Mouse (Mus musculus) gastrocnemius, postnatal 14 days (tissue): ENCODE measurements at regions not wholly inside any gene's neighbourhood (a gene's known extent, or its start where the extent isn't known, plus 50 kb on each side); places are given as distances from the start of the nearest gene placed in this dataset.
"Not testable (repeated sequence)": the region's sequence is repeated elsewhere in the genome, so short reads cannot be mapped to it uniquely, and the experiment has no call there.

ENCODE experiments used
- DNase-seq: peaks from one replicate; pipeline ENCODE4 v3.0.0; 2021; ENCODE audit warnings: mixed read lengths
- intact Hi-C: fragments of 180-260 bp; cut with DNase I; formaldehyde crosslinking; loops from one replicate; pipeline ENCODE4 v1.15.1; 2025; ENCODE audit warnings: low total_unique reads

DNA sequence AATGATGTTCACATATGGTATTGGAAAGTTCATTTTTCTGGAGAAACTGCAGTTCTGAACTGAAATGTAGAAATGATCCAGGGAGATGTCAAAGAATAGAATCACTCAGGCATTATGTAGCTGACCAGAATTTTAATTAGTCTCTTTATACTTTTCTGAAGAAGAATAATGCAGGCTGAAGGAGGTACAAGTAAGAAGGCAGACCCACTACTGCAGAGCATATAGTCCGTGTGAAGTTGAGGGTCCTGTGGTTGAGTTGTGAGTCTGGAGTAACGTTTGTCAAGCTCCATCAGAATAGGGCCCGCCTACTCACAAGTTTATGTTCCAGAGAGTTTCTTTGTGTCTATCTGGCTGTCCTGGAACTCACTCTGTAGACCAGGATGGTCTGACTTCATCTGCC, 575.8 kb upstream of the Cobl start:
- DNase-seq = no peak
- intact Hi-C loops = no loop called here

DNA sequence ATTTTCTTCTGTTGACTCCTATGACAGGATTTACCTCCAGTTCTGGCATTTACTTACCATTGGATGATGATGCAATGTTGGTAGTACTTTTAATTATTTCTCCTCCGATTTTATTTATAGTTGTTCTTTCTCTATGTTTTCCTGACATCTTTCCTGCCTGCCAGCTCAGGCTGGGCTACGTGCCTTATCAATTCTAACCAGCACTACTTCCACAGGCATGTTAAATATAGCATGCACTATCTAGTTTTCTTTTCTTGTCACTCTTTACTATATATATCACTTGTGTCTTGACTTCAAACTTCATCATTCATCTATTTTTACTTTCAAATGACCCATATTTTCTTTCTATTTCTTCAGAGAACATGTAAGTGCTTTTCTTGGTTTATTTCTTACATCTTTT, 567.7 kb upstream of the Cobl start:
- DNase-seq = no peak
- intact Hi-C loops = no loop called here

DNA sequence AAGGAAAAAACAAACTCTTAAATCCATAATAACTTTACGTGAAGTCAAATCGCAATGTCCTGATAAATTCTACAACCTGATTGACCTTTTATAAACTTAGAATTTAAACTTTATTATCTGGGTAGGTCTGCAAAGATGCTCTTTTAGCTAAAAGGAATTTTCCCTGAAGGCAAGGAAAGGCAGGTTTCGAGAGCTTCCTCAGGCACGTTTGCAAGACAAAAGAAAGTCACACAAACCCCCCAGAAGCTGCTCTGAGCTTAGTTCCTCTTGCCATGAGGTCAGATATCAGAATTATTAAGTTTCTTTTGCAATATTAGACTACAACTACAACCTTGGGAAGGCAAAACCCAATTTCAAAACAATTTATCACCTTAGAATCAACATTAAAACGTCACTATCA, 544.1 kb upstream of the Cobl start:
- intact Hi-C loops, DNase-seq: not testable (repeated sequence)

DNA sequence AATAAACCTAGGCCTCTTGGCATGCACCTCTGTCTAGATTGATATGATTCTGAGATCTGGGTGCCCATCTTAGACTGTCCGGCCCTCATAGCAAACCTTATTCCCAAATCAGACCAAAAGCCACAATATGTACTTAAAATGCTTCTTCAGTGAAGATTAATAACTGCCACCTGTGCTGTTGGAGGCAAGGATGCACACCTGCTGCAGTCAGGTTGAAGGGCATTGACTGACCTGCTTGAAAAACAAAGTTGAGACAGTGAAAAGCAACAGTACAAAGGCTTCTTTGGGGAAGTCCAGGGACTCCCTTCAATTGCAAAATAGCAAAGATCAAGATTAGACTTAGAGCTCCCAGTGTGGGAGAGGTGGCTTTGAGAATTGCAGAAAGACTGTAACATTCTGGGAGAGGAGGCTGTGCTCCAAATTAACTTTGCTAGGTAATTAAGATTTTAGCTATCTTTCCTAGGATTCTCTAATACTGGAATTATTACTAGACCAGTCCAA, 541.8 kb upstream of the Cobl start:
- DNase-seq, intact Hi-C loops: not testable (repeated sequence)

DNA sequence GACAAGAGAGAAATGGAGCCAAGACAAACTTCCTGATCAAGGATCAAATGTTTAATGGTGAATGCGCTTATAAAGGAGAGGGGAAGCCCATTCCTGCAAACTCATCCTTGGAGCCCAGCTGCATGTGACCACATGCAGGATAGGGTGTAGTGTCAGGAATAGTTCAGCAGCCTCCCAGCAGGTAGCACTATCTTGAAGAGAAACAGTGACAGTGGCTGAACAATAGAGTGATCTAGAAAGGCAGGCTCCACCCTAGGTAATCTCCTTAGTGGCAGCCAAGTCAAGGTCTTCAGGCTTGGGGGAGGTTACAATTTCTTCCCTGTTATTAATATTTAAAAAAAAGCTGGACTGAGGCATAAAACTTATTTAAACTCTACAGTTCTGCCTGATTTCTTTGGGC, 540.5 kb upstream of the Cobl start:
- DNase-seq = no peak
- intact Hi-C loops = no loop called here

DNA sequence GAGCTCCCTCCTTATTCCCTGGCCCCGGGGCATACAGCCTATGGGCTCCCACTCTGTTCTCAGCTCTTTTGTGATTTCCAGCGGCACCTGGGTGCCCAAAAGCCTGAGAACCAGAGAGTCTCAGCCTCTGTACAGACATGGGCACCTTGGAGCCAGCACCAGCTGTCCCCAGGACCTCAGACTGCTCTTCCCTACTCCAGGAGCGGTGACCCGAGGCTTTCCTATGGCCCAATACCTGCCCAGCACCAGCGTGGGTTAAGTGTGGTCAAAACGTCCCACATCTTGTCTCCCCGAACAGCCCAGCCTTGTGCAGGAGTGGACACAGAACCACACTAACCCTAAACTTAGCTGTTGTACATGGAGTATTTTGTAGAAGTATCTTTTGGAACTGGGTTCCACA, 534.5 kb upstream of the Cobl start:
- DNase-seq = no peak
- intact Hi-C loops = loop anchor here (10.0 kb wide), 1 partner anchor 1146 kb away; no protein-coding TSS in a partner anchor
